Mouse (Mus musculus) megakaryocyte, embryonic 14.5 days (primary cell): ENCODE measurements around the gene Ankrd11.

Experiments used
- FLI1 ChIP-seq: IDR thresholded peaks from 2 replicates; pipeline ENCODE4 v1.6.1; 2012; ENCODE audit warnings: low read length, inconsistent platforms, mixed read lengths
- GATA1 ChIP-seq: IDR thresholded peaks from 3 replicates; pipeline ENCODE4 v1.6.1; 2012; ENCODE audit warnings: mixed read lengths, low read length, inconsistent platforms, borderline replicate concordance

GRCm38 (mm10) chr8:122983178-122983942, 58.7 kb downstream of the Ankrd11 start:
- TF ChIP-seq GATA1 (no peak), FLI1 (no peak)
